Mouse (Mus musculus) kidney, adult 2 months (tissue): ENCODE measurements around the gene Eci2.

Experiments
- CTCF ChIP-seq: fragments of 200-500 bp; conservative IDR thresholded peaks from 2 replicates; pipeline ENCODE4 v1.5.1; 2011; ENCODE audit warnings: low read depth, mild to moderate bottlenecking, control low read depth, low read length, moderate library complexity, mixed read lengths; ENCODE audit not compliant: insufficient read depth, insufficient read length
- POLR2A ChIP-seq: fragments of 200-500 bp; IDR thresholded peaks from one replicate; pipeline ENCODE4 v1.6.1; 2011; ENCODE audit warnings: low read depth, low read length, control low read depth

DNA sequence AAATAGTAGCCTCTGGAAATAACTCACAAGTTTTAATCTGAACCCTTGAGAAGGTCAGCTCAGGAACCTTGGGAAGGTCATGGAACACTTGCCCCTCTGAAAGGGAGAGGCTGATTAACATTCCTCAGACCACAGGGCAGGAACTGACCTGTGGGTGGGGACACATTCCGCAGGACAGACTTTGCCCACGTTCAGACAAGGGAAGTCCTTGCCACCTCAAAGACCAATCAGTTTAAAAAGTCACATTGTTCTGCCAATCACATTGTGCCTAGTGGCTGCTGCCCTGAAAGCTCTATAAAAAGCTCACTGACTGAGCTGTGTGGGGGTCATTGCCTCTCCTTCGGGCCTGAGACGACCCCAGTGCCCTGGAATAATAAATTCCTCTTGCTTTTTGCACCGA is 31.2 kb upstream of the Eci2 start:
- TF ChIP-seq CTCF, result no peak
- TF ChIP-seq POLR2A, result no peak
